Mouse (Mus musculus) embryonic facial prominence, embryonic 11.5 days (tissue): ENCODE data around the gene Pkd1l1. TPM values are rescaled to one million over a fixed set of nuclear protein-coding genes. Genes with fewer than 3 reads are reported as not detected.

Experiments
- ATAC-seq: fragments of 200-750 bp; cut with Nextera tagmentation; replicated peaks from 2 replicates; pipeline ENCODE4 v1.8.0; 2017; ENCODE audit warnings: low read depth; ENCODE audit not compliant: insufficient number of reproducible peaks, low FRiP score, low TSS enrichment
- DNase-seq: peaks from one replicate; pipeline ENCODE4 v3.0.0-alpha.2; 2015; ENCODE audit warnings: low spot score
- H3K27ac ChIP-seq: fragments of 300-500 bp; sonication (generic); replicated peaks from 2 replicates; pipeline ENCODE4 v1.5.1; 2014; ENCODE audit warnings: mild to moderate bottlenecking, low read depth, low read length, control low read depth
- H3K27me3 ChIP-seq: fragments of 300-500 bp; sonication (generic); 2 replicates; pipeline ENCODE4 v1.6.1; 2014; ENCODE audit warnings: mild to moderate bottlenecking, low read length, moderate library complexity, mixed read lengths; ENCODE audit not compliant: control insufficient read depth, insufficient read depth
- H3K36me3 ChIP-seq: fragments of 300-500 bp; sonication (generic); replicated peaks from 2 replicates; pipeline ENCODE4 v1.6.1; 2014; ENCODE audit warnings: low read depth, mild to moderate bottlenecking, low read length, moderate library complexity, mixed read lengths; ENCODE audit not compliant: control insufficient read depth, insufficient read depth
- H3K4me1 ChIP-seq: fragments of 300-500 bp; sonication (generic); 2 replicates; pipeline ENCODE4 v1.6.1; 2014; ENCODE audit warnings: low read length, mixed read lengths; ENCODE audit not compliant: control insufficient read depth, insufficient read depth
- H3K4me2 ChIP-seq: fragments of 300-500 bp; sonication (generic); 2 replicates; pipeline ENCODE4 v1.6.1; 2014; ENCODE audit warnings: low read depth, mild to moderate bottlenecking, control low read depth, low read length, moderate library complexity
- H3K4me3 ChIP-seq: fragments of 300-500 bp; sonication (generic); 2 replicates; pipeline ENCODE4 v1.5.1; 2014; ENCODE audit warnings: low read depth, low read length, control low read depth
- H3K9ac ChIP-seq: fragments of 300-500 bp; sonication (generic); replicated peaks from 2 replicates; pipeline ENCODE4 v1.6.1; 2014; ENCODE audit warnings: mild to moderate bottlenecking, control low read depth, low read length
- H3K9me3 ChIP-seq: fragments of 300-500 bp; sonication (generic); replicated peaks from 2 replicates; pipeline ENCODE4 v1.6.1; 2016; ENCODE audit warnings: mild to moderate bottlenecking, low read length, inconsistent platforms, mixed read lengths; ENCODE audit not compliant: control insufficient read depth
- WGBS: fragments of 180-500 bp; shearing (Covaris S2); extraction: QIAGEN DNeasy Blood & Tissue Kit; methylation state at CpG from one replicate; pipeline ENCODE4 v1.1.7; 2014; 5-methylcytosine and 5-hydroxymethylcytosine counted together
- polyA plus RNA-seq: library from polyadenylated mRNA; unstranded; fragments of >200 nt; fragmentation: Nextera tagmentation; extraction: Ambion mirVana; gene quantifications from 2 replicates; pipeline ENCODE4 v1.2.1, GENCODE M21; 2014

Gene Pkd1l1
- polyA plus RNA-seq, 1 experiment from 2014 or later, result not detected

GRCm38 (mm10) chr11:8814097-8814790 lies 158.8 kb downstream of the Pkd1l1 start:
- H3K4me3 ChIP-seq, result no peak overlapping the region
- no peak overlapping the region for H3K4me2 ChIP-seq
- ATAC-seq (no peak), DNase-seq (no peak)
- H3K4me1 ChIP-seq, result no peaks in the 10 kb centered on the region
- no peaks in the 10 kb centered on the region for H3K9me3 ChIP-seq
- no peak overlapping the region for H3K27ac ChIP-seq
- no peaks in the 10 kb centered on the region for H3K27me3 ChIP-seq
- WGBS, result 56% methylated on average over 4 of the region's 4 CpGs
- H3K9ac ChIP-seq, result no peak overlapping the region
- H3K36me3 ChIP-seq, result no peaks in the 10 kb centered on the region

GRCm38 (mm10) chr11:8811506-8812100 lies 161.5 kb downstream of the Pkd1l1 start:
- ATAC-seq, result peak; percentile 70; the same call in 1 of the 2 replicates
- no peak overlapping the region for H3K27ac ChIP-seq

GRCm38 (mm10) chr11:8809644-8810043 lies 163.4 kb downstream of the Pkd1l1 start:
- Histone ChIP-seq H3K36me3 (no peaks in the 10 kb centered on the region), H3K9me3 (no peaks in the 10 kb centered on the region), H3K27ac (no peak overlapping the region), H3K9ac (no peak overlapping the region), H3K4me3 (no peak overlapping the region), H3K27me3 (no peaks in the 10 kb centered on the region), H3K4me2 (no peak overlapping the region), H3K4me1 (no peaks in the 10 kb centered on the region)
- 80% methylated on average over 1 of the region's 1 CpGs for WGBS
- DNase-seq, result no peak
- ATAC-seq, result no peak

More at GRCm38 (mm10) chr11:8811506-8812100, 161.5 kb downstream of the Pkd1l1 start:
- Histone ChIP-seq H3K27me3 (no peaks in the 10 kb centered on the region), H3K4me1 (no peaks in the 10 kb centered on the region), H3K4me3 (no peak overlapping the region), H3K4me2 (no peak overlapping the region), H3K9me3 (no peaks in the 10 kb centered on the region), H3K36me3 (no peaks in the 10 kb centered on the region), H3K9ac (no peak overlapping the region)
- peak; percentile 65 for DNase-seq
- WGBS, result 6% methylated on average over 5 of the region's 5 CpGs

GRCm38 (mm10) chr11:8807009-8807408 lies 166.1 kb downstream of the Pkd1l1 start:
- H3K36me3 ChIP-seq, result no peaks in the 10 kb centered on the region
- ATAC-seq (no peak), DNase-seq (no peak)
- H3K4me3 ChIP-seq, result no peak overlapping the region
- no peak overlapping the region for H3K4me2 ChIP-seq
- no peaks in the 10 kb centered on the region for H3K4me1 ChIP-seq
- WGBS, result 79% methylated on average over 4 of the region's 4 CpGs
- no peak overlapping the region for H3K27ac ChIP-seq
- no peaks in the 10 kb centered on the region for H3K27me3 ChIP-seq
- no peak overlapping the region for H3K9ac ChIP-seq
- H3K9me3 ChIP-seq, result no peaks in the 10 kb centered on the region

GRCm38 (mm10) chr11:8804178-8804577 lies 168.9 kb downstream of the Pkd1l1 start:
- DNase-seq, result no peak
- H3K9me3 ChIP-seq, result no peaks in the 10 kb centered on the region
- 79% methylated on average over 3 of the region's 3 CpGs for WGBS
- H3K4me3 ChIP-seq, result no peak overlapping the region
- H3K27me3 ChIP-seq, result no peaks in the 10 kb centered on the region
- H3K36me3 ChIP-seq, result no peaks in the 10 kb centered on the region
- ATAC-seq, result no peak; the same call in 1 of the 2 replicates
- H3K4me2 ChIP-seq, result no peak overlapping the region
- no peaks in the 10 kb centered on the region for H3K4me1 ChIP-seq
- no peak overlapping the region for H3K9ac ChIP-seq
- H3K27ac ChIP-seq, result no peak overlapping the region

- 29% methylated on average over 5 of the region's 5 CpGs for WGBS
These were observed 175.6 kb downstream of the Pkd1l1 start for GRCm38 (mm10) chr11:8797486-8797885.

GRCm38 (mm10) chr11:8795031-8795430 lies 178.0 kb downstream of the Pkd1l1 start:
- DNase-seq (no peak), ATAC-seq (no peak)
- Histone ChIP-seq H3K36me3 (no peaks in the 10 kb centered on the region), H3K27ac (no peak overlapping the region), H3K9me3 (no peaks in the 10 kb centered on the region), H3K9ac (no peak overlapping the region), H3K27me3 (no peaks in the 10 kb centered on the region), H3K4me2 (no peak overlapping the region), H3K4me1 (no peaks in the 10 kb centered on the region), H3K4me3 (no peak overlapping the region)
- 89% methylated on average over 3 of the region's 3 CpGs for WGBS

More at GRCm38 (mm10) chr11:8797486-8797885, 175.6 kb downstream of the Pkd1l1 start:
- peak; percentile 65 for DNase-seq
- Histone ChIP-seq H3K36me3 (no peaks in the 10 kb centered on the region), H3K4me1 (no peaks in the 10 kb centered on the region), H3K9me3 (no peaks in the 10 kb centered on the region), H3K27me3 (no peaks in the 10 kb centered on the region), H3K4me2 (no peak overlapping the region), H3K9ac (no peak overlapping the region), H3K4me3 (no peak overlapping the region), H3K27ac (no peak overlapping the region)
- no peak for ATAC-seq

GRCm38 (mm10) chr11:8792146-8792545 lies 180.9 kb downstream of the Pkd1l1 start:
- DNase-seq, result no peak
- no peak for ATAC-seq
- Histone ChIP-seq H3K9me3 (no peaks in the 10 kb centered on the region), H3K9ac (no peak overlapping the region), H3K27me3 (no peaks in the 10 kb centered on the region), H3K4me2 (no peak overlapping the region), H3K36me3 (no peaks in the 10 kb centered on the region), H3K4me3 (no peak overlapping the region), H3K4me1 (no peaks in the 10 kb centered on the region), H3K27ac (no peak overlapping the region)
- 70% methylated on average over 2 of the region's 2 CpGs for WGBS
